Mouse (Mus musculus) lung, postnatal 0 days (tissue): ENCODE data around the gene Zfp949. TPM values are rescaled to one million over a fixed set of nuclear protein-coding genes. Genes with fewer than 3 reads are reported as not detected.

Experiments
- ATAC-seq: fragments of 200-750 bp; cut with Nextera tagmentation; 2 replicates; pipeline ENCODE4 v1.8.0; 2017; ENCODE audit warnings: moderate library complexity
- DNase-seq: peaks from one replicate; pipeline ENCODE4 v3.0.0-alpha.2; 2016; ENCODE audit warnings: low spot score
- H3K27ac ChIP-seq: fragments of 300-500 bp; sonication (generic); 2 replicates; pipeline ENCODE4 v1.5.1; 2014; ENCODE audit warnings: antibody characterized with exemption, mild to moderate bottlenecking, low read length, mixed read lengths
- H3K27me3 ChIP-seq: fragments of 300-500 bp; sonication (generic); replicated peaks from 2 replicates; pipeline ENCODE4 v1.6.1; 2014; ENCODE audit warnings: low read length, mixed read lengths; ENCODE audit not compliant: insufficient read depth
- H3K36me3 ChIP-seq: fragments of 300-500 bp; sonication (generic); 2 replicates; pipeline ENCODE4 v1.6.1; 2014; ENCODE audit warnings: low read length, mixed read lengths; ENCODE audit not compliant: insufficient read depth
- H3K4me1 ChIP-seq: fragments of 300-500 bp; sonication (generic); 2 replicates; pipeline ENCODE4 v1.6.1; 2014; ENCODE audit warnings: antibody characterized with exemption, low read depth, low read length, mixed read lengths; ENCODE audit not compliant: insufficient read depth
- H3K4me2 ChIP-seq: fragments of 300-500 bp; sonication (generic); replicated peaks from 2 replicates; pipeline ENCODE4 v1.6.1; 2014; ENCODE audit warnings: low read depth, mild to moderate bottlenecking, low read length, moderate library complexity, mixed read lengths
- H3K4me3 ChIP-seq: fragments of 300-500 bp; sonication (generic); 2 replicates; pipeline ENCODE4 v1.5.1; 2014; ENCODE audit warnings: low read depth, low read length
- H3K9ac ChIP-seq: fragments of 300-500 bp; sonication (generic); replicated peaks from 2 replicates; pipeline ENCODE4 v1.6.1; 2014; ENCODE audit warnings: low read depth, mild to moderate bottlenecking
- H3K9me3 ChIP-seq: fragments of 300-500 bp; sonication (generic); 2 replicates; pipeline ENCODE4 v1.6.1; 2016; ENCODE audit warnings: low read length, mixed read lengths
- CTCF ChIP-seq: IDR thresholded peaks from 2 replicates; pipeline ENCODE4 v1.5.1; 2016; ENCODE audit warnings: antibody characterized with exemption, mild to moderate bottlenecking
- EP300 ChIP-seq: IDR thresholded peaks from 2 replicates; pipeline ENCODE4 v1.6.1; 2016; ENCODE audit warnings: antibody characterized with exemption, mild to moderate bottlenecking, control low read depth
- WGBS: fragments of 180-500 bp; shearing (Covaris S2); extraction: QIAGEN DNeasy Blood & Tissue Kit; methylation state at CpG from one replicate; pipeline ENCODE4 v1.1.7; 2014; 5-methylcytosine and 5-hydroxymethylcytosine counted together
- polyA plus RNA-seq: library from polyadenylated mRNA; unstranded; fragments of >200 nt; fragmentation: Nextera tagmentation; extraction: Ambion mirVana; gene quantifications from 2 replicates; pipeline ENCODE4 v1.2.1, GENCODE M21; 2015

Zfp949 gene
- 10.5 and 11.5 TPM in 2 replicates for polyA plus RNA-seq

GRCm38 (mm10) chr9:88547851-88548613, at the start of gene Zfp949:
Gene Zfp949 (plus strand): TSS chr9:88548020.
- Histone ChIP-seq H3K4me2 (peak within 1 kb of the TSS; percentile 56), H3K36me3 (no peaks in the 10 kb centered on the region), H3K9me3 (no peaks in the 10 kb centered on the region), H3K4me3 (peak within 1 kb of the TSS; percentile 73), H3K27ac (peak within 1 kb of the TSS; percentile 71), H3K9ac (peak within 1 kb of the TSS; percentile 74), H3K27me3 (no peaks in the 10 kb centered on the region), H3K4me1 (peaks cover 6% of the 10 kb centered on the region; the same call in 1 of the 2 replicates)
- no peak for TF ChIP-seq CTCF
- no peak; the same call in 1 of the 2 replicates for TF ChIP-seq EP300
- ATAC-seq (peak; percentile 95), DNase-seq (peak; percentile 92)
- 1% methylated on average over 30 of the region's 30 CpGs for WGBS

- Histone ChIP-seq H3K9me3 (no peaks in the 10 kb centered on the region), H3K4me2 (no peak overlapping the region), H3K4me1 (no peaks in the 10 kb centered on the region), H3K36me3 (no peaks in the 10 kb centered on the region), H3K27ac (no peak overlapping the region), H3K27me3 (no peaks in the 10 kb centered on the region), H3K9ac (no peak overlapping the region), H3K4me3 (no peak overlapping the region)
- TF ChIP-seq EP300 (no peak), CTCF (no peak)
- no peak for ATAC-seq
- DNase-seq = no peak
- WGBS = 64% methylated on average over 2 of the region's 2 CpGs
These were observed 47.7 kb upstream of the Zfp949 start for GRCm38 (mm10) chr9:88500112-88500511.

GRCm38 (mm10) chr9:88501846-88502245, 46.0 kb upstream of the Zfp949 start:
- ATAC-seq (no peak), DNase-seq (no peak)
- Histone ChIP-seq H3K9me3 (no peaks in the 10 kb centered on the region), H3K4me2 (no peak overlapping the region), H3K9ac (no peak overlapping the region), H3K27me3 (no peaks in the 10 kb centered on the region), H3K4me1 (no peaks in the 10 kb centered on the region), H3K27ac (no peak overlapping the region), H3K36me3 (no peaks in the 10 kb centered on the region), H3K4me3 (no peak overlapping the region)
- WGBS = 80% methylated on average over 6 of the region's 6 CpGs
- TF ChIP-seq EP300 (no peak), CTCF (no peak)

GRCm38 (mm10) chr9:88515546-88515945, 32.3 kb upstream of the Zfp949 start:
- no peak for ATAC-seq
- DNase-seq = no peak
- Histone ChIP-seq H3K9me3 (no peaks in the 10 kb centered on the region), H3K4me2 (no peak overlapping the region), H3K4me3 (no peak overlapping the region), H3K27ac (no peak overlapping the region), H3K9ac (no peak overlapping the region), H3K27me3 (no peaks in the 10 kb centered on the region), H3K4me1 (no peaks in the 10 kb centered on the region), H3K36me3 (no peaks in the 10 kb centered on the region)
- no peak for TF ChIP-seq CTCF
- no peak for TF ChIP-seq EP300
- 71% methylated on average over 1 of the region's 1 CpGs for WGBS

- H3K9ac ChIP-seq = no peak overlapping the region
These were observed 31.3 kb upstream of the Zfp949 start for GRCm38 (mm10) chr9:88516361-88516995.

GRCm38 (mm10) chr9:88519390-88520121, 28.3 kb upstream of the Zfp949 start:
- ATAC-seq = no peak
- H3K9ac ChIP-seq = no peak overlapping the region
- H3K4me2 ChIP-seq = no peak overlapping the region
- TF ChIP-seq EP300 (no peak), CTCF (no peak)
- H3K27ac ChIP-seq = no peak overlapping the region
- no peaks in the 10 kb centered on the region for H3K9me3 ChIP-seq
- H3K4me1 ChIP-seq = 0 out of 2 replicates have a peak, but pooled peaks cover 4% of the 10 kb centered on the region
- no peak for DNase-seq
- H3K27me3 ChIP-seq = no peaks in the 10 kb centered on the region
- no peak overlapping the region for H3K4me3 ChIP-seq
- H3K36me3 ChIP-seq = no peaks in the 10 kb centered on the region

More at GRCm38 (mm10) chr9:88516361-88516995, 31.3 kb upstream of the Zfp949 start:
- no peak overlapping the region for H3K4me2 ChIP-seq
- H3K9me3 ChIP-seq = no peaks in the 10 kb centered on the region
- H3K4me3 ChIP-seq = no peak overlapping the region
- TF ChIP-seq EP300 (no peak), CTCF (no peak)
- H3K4me1 ChIP-seq = 0 out of 2 replicates have a peak, but pooled peaks cover 4% of the 10 kb centered on the region
- no peak overlapping the region for H3K27ac ChIP-seq
- no peaks in the 10 kb centered on the region for H3K27me3 ChIP-seq
- no peak for ATAC-seq
- no peak for DNase-seq
- no peaks in the 10 kb centered on the region for H3K36me3 ChIP-seq
- WGBS = 87% methylated on average over 3 of the region's 3 CpGs
